Mouse (Mus musculus): ENCODE data around the gene Snf8.

- no peak for TF ChIP-seq POLR2A (IDR thresholded peaks at IDR 0.05; ENCODE audit: control insufficient read depth, extremely low read depth, insufficient read depth, low read length, poor library complexity)
- TF ChIP-seq CTCF (IDR thresholded peaks at IDR 0.05; ENCODE audit: borderline replicate concordance, control insufficient read depth, extremely low read depth, insufficient read depth, low read length, poor library complexity) = no peak
These were observed 36.3 kb downstream of the Snf8 start for GRCm38 (mm10) chr11:96071013-96071412.

Measured in thymus, adult 2 months (tissue).